Mouse (Mus musculus): ENCODE measurements around the gene Inpp5a. TPM values are rescaled to one million over a fixed set of nuclear protein-coding genes. Genes with fewer than 3 reads are reported as not detected.

Inpp5a gene
- total RNA-seq, 2 experiments from 2014 or later: 45.5 to 46.1 TPM

GRCm38 (mm10) chr7:139472865-139473549, 84.1 kb downstream of the Inpp5a start:
- DNase-seq (ENCODE audit: low spot score in 2 of 2): peak; percentile 71 to 93

GRCm38 (mm10) chr7:139475896-139476295, 87.0 kb downstream of the Inpp5a start:
- peak in 1 of 2 experiments; percentile 62 for DNase-seq (ENCODE audit: low spot score in 2 of 2)

GRCm38 (mm10) chr7:139476700-139477099, 87.8 kb downstream of the Inpp5a start:
- DNase-seq (ENCODE audit: low spot score in 2 of 2): no peak

GRCm38 (mm10) chr7:139477748-139478147, 88.8 kb downstream of the Inpp5a start:
- no peak for DNase-seq (ENCODE audit: low spot score in 2 of 2)

- DNase-seq (ENCODE audit: low spot score in 2 of 2): no peak
Observed at GRCm38 (mm10) chr7:139479077-139479476, 90.2 kb downstream of the Inpp5a start.

- peak in 1 of 2 experiments; percentile 39 for DNase-seq (ENCODE audit: low spot score in 2 of 2)
Observed at GRCm38 (mm10) chr7:139479626-139480025, 90.7 kb downstream of the Inpp5a start.

- peak; percentile 44 to 78 for DNase-seq (ENCODE audit: low spot score in 2 of 2)
Observed at GRCm38 (mm10) chr7:139484206-139484955, 95.5 kb downstream of the Inpp5a start.

- no peak for DNase-seq (ENCODE audit: low spot score in 2 of 2)
Observed at GRCm38 (mm10) chr7:139489721-139490211, 100.9 kb downstream of the Inpp5a start.

GRCm38 (mm10) chr7:139492351-139492750, 103.4 kb downstream of the Inpp5a start:
- no peak for DNase-seq (ENCODE audit: low spot score in 2 of 2)

- no peak for DNase-seq (ENCODE audit: low spot score in 2 of 2)
Observed at GRCm38 (mm10) chr7:139492946-139493345, 104.0 kb downstream of the Inpp5a start.

GRCm38 (mm10) chr7:139495791-139496190, 106.9 kb downstream of the Inpp5a start:
- no peak for DNase-seq (ENCODE audit: low spot score in 2 of 2)

GRCm38 (mm10) chr7:139498038-139498625, 109.2 kb downstream of the Inpp5a start:
- no peak for DNase-seq (ENCODE audit: low spot score in 2 of 2)

GRCm38 (mm10) chr7:139504064-139504463, 115.2 kb downstream of the Inpp5a start:
- DNase-seq (ENCODE audit: low spot score in 2 of 2): no peak

GRCm38 (mm10) chr7:139506677-139507412, 117.9 kb downstream of the Inpp5a start:
- no peak for DNase-seq (ENCODE audit: low spot score in 2 of 2)

- DNase-seq (ENCODE audit: low spot score in 2 of 2): no peak
Observed at GRCm38 (mm10) chr7:139508938-139509337, 120.0 kb downstream of the Inpp5a start.

GRCm38 (mm10) chr7:139515959-139516660, 127.2 kb downstream of the Inpp5a start:
- DNase-seq (ENCODE audit: low spot score in 2 of 2): no peak

- no peak for DNase-seq (ENCODE audit: low spot score in 2 of 2)
Observed at GRCm38 (mm10) chr7:139516661-139517016, 127.7 kb downstream of the Inpp5a start.

- no peak for DNase-seq (ENCODE audit: low spot score in 2 of 2)
Observed at GRCm38 (mm10) chr7:139518352-139518751, 129.4 kb downstream of the Inpp5a start.

GRCm38 (mm10) chr7:139528309-139529076, 139.6 kb downstream of the Inpp5a start:
- DNase-seq (ENCODE audit: low spot score in 2 of 2): no peak

GRCm38 (mm10) chr7:139529208-139529607, 140.3 kb downstream of the Inpp5a start:
- DNase-seq (ENCODE audit: low spot score in 2 of 2): no peak
